Mouse (Mus musculus) hindbrain, embryonic 10.5 days (tissue): ENCODE results near the gene Megf9. TPM values are rescaled to one million over a fixed set of nuclear protein-coding genes. Genes with fewer than 3 reads are reported as not detected.

Source experiments
- DNase-seq: peaks from one replicate; pipeline ENCODE4 v3.0.0-alpha.2; 2017; ENCODE audit warnings: low spot score
- H3K27ac ChIP-seq: fragments of 300-500 bp; sonication (generic); 2 replicates; pipeline ENCODE4 v1.5.1; 2016; ENCODE audit warnings: mild to moderate bottlenecking, moderate library complexity
- H3K27me3 ChIP-seq: fragments of 300-500 bp; sonication (generic); 2 replicates; pipeline ENCODE4 v1.6.1; 2016; ENCODE audit warnings: mild to moderate bottlenecking; ENCODE audit not compliant: poor library complexity, insufficient read depth, severe bottlenecking
- H3K36me3 ChIP-seq: fragments of 300-500 bp; sonication (generic); 2 replicates; pipeline ENCODE4 v1.6.1; 2016; ENCODE audit warnings: mild to moderate bottlenecking, moderate library complexity
- H3K4me1 ChIP-seq: fragments of 300-500 bp; sonication (generic); replicated peaks from 2 replicates; pipeline ENCODE4 v1.6.1; 2016; ENCODE audit warnings: mild to moderate bottlenecking
- H3K4me3 ChIP-seq: fragments of 300-500 bp; sonication (generic); 2 replicates; pipeline ENCODE4 v1.5.1; 2016; ENCODE audit warnings: mild to moderate bottlenecking, moderate library complexity
- H3K9me3 ChIP-seq: fragments of 300-500 bp; sonication (generic); 2 replicates; pipeline ENCODE4 v1.6.1; 2016; ENCODE audit warnings: mild to moderate bottlenecking, moderate library complexity
- WGBS: fragments of 180-500 bp; shearing (Covaris S2); methylation state at CpG from one replicate; pipeline ENCODE4 v1.1.7; 2016; 5-methylcytosine and 5-hydroxymethylcytosine counted together
- polyA plus RNA-seq: library from polyadenylated mRNA; unstranded; fragments of >200 nt; fragmentation: Nextera tagmentation; extraction: Ambion mirVana; gene quantifications from 2 replicates; pipeline ENCODE4 v1.2.1, GENCODE M21; 2016

Megf9 gene
- polyA plus RNA-seq, result 17.9 and 22.2 TPM in 2 replicates

DNA sequence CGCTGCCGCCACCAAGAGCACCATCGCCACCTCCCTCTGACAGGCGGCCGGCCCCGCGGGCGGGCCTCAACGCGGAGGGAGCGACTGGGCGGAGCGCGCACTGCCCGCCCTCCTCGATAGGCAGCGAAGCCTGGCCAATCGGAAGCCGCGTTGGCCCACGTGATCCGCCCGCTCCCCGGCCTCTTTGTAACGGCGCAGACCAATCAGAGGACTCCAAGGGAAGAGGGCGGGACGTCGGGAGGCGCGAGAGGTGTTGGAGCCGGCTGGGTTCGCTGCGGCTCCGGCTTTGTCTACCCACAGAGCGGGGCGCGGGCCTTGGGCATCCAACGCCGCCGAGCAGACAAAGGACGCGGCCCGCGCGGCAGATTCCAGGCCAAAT is at the start of gene Megf9:
Gene Megf9 (minus strand): TSS at position 105 of the 379 bp plus-strand sequence.
- H3K9me3 ChIP-seq, result no peaks in the 10 kb centered on the region
- under 1% methylated on average over 46 of the region's 46 CpGs for WGBS
- peak; percentile 98 for DNase-seq
- H3K4me3 ChIP-seq, result peak within 1 kb of the TSS; percentile 91
- no peaks in the 10 kb centered on the region for H3K36me3 ChIP-seq
- H3K27ac ChIP-seq, result peak within 1 kb of the TSS; percentile 100
- peaks cover 78% of the 10 kb centered on the region for H3K4me1 ChIP-seq
- H3K27me3 ChIP-seq, result no peaks in the 10 kb centered on the region

- H3K9me3 ChIP-seq, result no peaks in the 10 kb centered on the region
- WGBS, result 53% methylated on average over 3 of the region's 3 CpGs
- H3K4me3 ChIP-seq, result no peak overlapping the region
- H3K27ac ChIP-seq, result no peak overlapping the region
- H3K4me1 ChIP-seq, result no peaks in the 10 kb centered on the region
- no peaks in the 10 kb centered on the region for H3K27me3 ChIP-seq
- peak; percentile 18 for DNase-seq
- H3K36me3 ChIP-seq, result no peaks in the 10 kb centered on the region
Observed at GRCm38 (mm10) chr4:70579654-70580053, 44.9 kb upstream of the Megf9 start.

DNA sequence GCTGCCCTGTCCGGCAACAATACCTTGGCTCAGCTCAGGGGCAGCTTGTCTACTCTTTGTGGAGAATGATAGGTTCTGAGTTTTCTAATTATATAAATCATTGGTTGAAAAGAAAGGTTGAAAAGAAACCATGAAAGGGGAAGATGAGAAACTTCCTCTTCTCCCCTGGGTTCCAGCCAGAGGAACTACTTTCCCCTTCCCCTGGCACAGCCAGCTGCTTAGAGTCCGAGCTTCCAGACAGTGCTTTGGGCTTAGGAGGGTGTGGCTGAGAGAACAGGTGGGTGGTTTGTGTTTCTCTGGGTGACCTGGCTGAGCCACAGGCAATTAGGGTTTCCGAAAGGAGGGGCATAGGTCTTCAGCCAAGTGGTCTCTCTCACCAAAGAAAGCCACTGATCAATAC is 43.5 kb upstream of the Megf9 start:
- Histone ChIP-seq H3K27me3 (no peaks in the 10 kb centered on the region), H3K36me3 (no peaks in the 10 kb centered on the region), H3K9me3 (no peaks in the 10 kb centered on the region), H3K4me1 (no peaks in the 10 kb centered on the region), H3K27ac (no peak overlapping the region), H3K4me3 (no peak overlapping the region)
- WGBS, result 73% methylated on average over 3 of the region's 3 CpGs
- no peak for DNase-seq

GRCm38 (mm10) chr4:70576096-70576495 is 41.3 kb upstream of the Megf9 start:
- Histone ChIP-seq H3K4me1 (no peaks in the 10 kb centered on the region), H3K36me3 (no peaks in the 10 kb centered on the region), H3K27me3 (no peaks in the 10 kb centered on the region), H3K27ac (no peak overlapping the region), H3K4me3 (no peak overlapping the region), H3K9me3 (no peaks in the 10 kb centered on the region)
- no peak for DNase-seq

- 85% methylated on average over 2 of the region's 2 CpGs for WGBS
- Histone ChIP-seq H3K4me1 (no peaks in the 10 kb centered on the region), H3K4me3 (no peak overlapping the region), H3K27me3 (no peaks in the 10 kb centered on the region), H3K27ac (no peak overlapping the region), H3K9me3 (no peaks in the 10 kb centered on the region), H3K36me3 (no peaks in the 10 kb centered on the region)
- no peak for DNase-seq
Observed at GRCm38 (mm10) chr4:70573926-70574325, 39.1 kb upstream of the Megf9 start.

DNA sequence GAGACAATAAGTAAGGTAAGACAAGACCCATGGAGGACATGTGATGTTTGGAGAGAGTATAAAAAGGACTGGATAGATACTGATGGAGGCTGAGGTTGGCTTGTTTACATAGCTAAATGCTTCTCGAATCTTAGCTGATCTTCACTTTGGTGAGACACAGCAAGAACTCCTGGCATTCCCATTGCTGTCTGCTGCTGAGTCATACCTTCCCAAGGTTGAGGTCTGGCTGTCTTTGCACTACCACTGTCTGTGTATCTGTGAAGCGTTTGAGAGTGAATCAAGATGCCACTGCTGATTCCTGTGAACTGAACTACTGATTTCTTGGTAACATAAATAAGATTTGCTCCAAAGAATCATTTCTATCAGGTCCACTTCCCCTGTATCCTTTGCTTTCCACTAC is 19.1 kb upstream of the Megf9 start:
- no peaks in the 10 kb centered on the region for H3K36me3 ChIP-seq
- no peaks in the 10 kb centered on the region for H3K27me3 ChIP-seq
- no peaks in the 10 kb centered on the region for H3K9me3 ChIP-seq
- no peak for DNase-seq
- no peak overlapping the region for H3K27ac ChIP-seq
- H3K4me3 ChIP-seq, result no peak overlapping the region
- WGBS, result 77% methylated on average over 2 of the region's 2 CpGs
- no peaks in the 10 kb centered on the region for H3K4me1 ChIP-seq

DNA sequence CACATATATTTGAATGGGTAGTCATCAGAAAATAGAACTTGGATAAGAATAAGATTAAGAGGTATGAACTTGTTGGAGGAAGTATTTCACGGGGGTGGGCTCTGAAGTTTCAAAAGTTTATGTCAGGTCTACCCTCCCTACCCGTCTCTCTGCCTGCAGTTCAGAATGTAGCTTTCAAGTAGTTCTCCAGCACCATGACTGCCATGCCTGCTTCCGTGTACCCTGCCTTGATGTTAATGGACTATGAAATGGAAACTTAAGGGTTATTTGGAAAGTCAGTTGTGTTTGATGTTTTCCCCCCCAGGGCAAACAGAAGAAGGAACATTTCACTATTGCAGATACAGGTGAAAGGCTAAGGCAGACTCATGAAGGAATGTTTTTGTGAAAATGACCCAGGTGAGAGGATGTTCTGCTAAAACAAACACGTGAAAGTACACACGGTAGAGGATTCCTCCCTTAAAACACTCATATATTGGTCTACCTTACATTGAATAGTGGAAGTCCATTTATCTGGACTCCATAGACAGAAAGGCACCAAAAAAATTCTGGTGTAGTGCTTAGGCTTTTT is 18.5 kb upstream of the Megf9 start:
- DNase-seq, result no peak
- Histone ChIP-seq H3K4me3 (no peak overlapping the region), H3K27me3 (no peaks in the 10 kb centered on the region), H3K27ac (no peak overlapping the region), H3K4me1 (no peaks in the 10 kb centered on the region), H3K36me3 (no peaks in the 10 kb centered on the region), H3K9me3 (no peaks in the 10 kb centered on the region)
- WGBS, result 85% methylated on average over 5 of the region's 5 CpGs

- no peaks in the 10 kb centered on the region for H3K27me3 ChIP-seq
- DNase-seq, result no peak
- H3K36me3 ChIP-seq, result no peaks in the 10 kb centered on the region
- 72% methylated on average over 4 of the region's 4 CpGs for WGBS
- no peak overlapping the region for H3K27ac ChIP-seq
- no peak overlapping the region for H3K4me3 ChIP-seq
- no peaks in the 10 kb centered on the region for H3K4me1 ChIP-seq
- no peaks in the 10 kb centered on the region for H3K9me3 ChIP-seq
Observed at GRCm38 (mm10) chr4:70552120-70552519, 17.3 kb upstream of the Megf9 start.

DNA sequence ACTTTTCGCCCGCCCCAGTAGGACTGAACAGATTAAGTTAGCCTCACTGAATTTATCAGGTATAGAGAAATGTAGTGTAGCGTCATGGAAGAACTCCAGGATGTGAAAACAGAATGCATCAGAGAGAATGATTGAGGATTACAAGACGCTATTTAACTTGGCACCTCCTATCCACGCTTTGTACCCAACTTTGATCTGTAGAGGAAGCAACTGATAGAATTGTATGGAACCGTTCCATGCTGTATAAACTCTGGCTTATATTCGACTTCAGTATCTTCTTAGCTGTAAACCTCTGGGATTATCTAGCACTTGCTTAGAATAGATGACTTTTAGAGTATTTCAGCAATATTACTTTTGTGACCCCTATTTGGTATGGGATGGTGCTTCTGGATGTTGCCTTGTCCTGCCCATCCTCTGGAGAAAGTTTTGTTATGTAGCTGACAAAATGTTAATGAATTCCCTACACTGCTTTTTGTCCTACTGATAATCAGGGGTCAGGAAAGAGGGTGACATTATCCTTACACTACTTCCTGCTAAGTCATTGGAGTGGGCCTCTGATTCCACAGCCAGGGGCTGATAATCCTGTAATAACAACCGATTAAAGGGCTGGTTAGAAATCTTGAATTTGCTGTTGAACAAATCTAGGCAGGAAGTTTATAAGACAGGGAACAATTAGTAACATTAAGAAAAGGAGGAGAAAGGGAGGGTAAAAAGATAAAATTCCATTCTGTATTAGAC is 12.8 kb upstream of the Megf9 start:
- no peak for DNase-seq
- Histone ChIP-seq H3K9me3 (no peaks in the 10 kb centered on the region), H3K27me3 (no peaks in the 10 kb centered on the region), H3K27ac (no peak overlapping the region), H3K4me3 (no peak overlapping the region), H3K4me1 (no peaks in the 10 kb centered on the region), H3K36me3 (no peaks in the 10 kb centered on the region)
- 93% methylated on average over 8 of the region's 8 CpGs for WGBS

GRCm38 (mm10) chr4:70545869-70546542 is 11.2 kb upstream of the Megf9 start:
- 82% methylated on average over 2 of the region's 2 CpGs for WGBS
- no peaks in the 10 kb centered on the region for H3K4me1 ChIP-seq
- DNase-seq, result no peak

DNA sequence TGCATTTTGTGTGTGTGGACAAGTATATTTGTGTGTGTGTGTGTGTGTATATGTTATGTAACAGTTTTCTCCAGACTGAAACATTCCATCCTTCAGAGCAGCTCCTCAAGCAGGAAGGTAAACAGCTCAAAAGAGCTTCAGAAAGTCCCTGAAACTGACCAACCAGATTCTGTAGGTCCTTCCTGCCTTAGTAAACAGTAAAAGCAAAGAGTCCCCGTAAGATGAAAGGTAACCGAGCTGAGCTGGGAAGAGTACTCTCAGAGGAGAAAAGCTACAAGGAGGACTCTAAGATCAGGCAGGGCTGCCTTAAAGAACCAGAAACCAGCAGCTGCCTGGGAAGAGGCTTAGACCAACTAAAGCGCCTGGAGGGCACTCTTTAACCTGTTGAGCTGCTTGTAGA is 9.6 kb upstream of the Megf9 start:
- no peak overlapping the region for H3K27ac ChIP-seq
- H3K27me3 ChIP-seq, result no peaks in the 10 kb centered on the region
- WGBS, result 62% methylated on average over 3 of the region's 3 CpGs
- H3K4me3 ChIP-seq, result no peak overlapping the region
- no peaks in the 10 kb centered on the region for H3K36me3 ChIP-seq
- H3K4me1 ChIP-seq, result peaks cover 5% of the 10 kb centered on the region
- DNase-seq, result no peak
- H3K9me3 ChIP-seq, result no peaks in the 10 kb centered on the region

More at GRCm38 (mm10) chr4:70545869-70546542, 11.2 kb upstream of the Megf9 start:
- Histone ChIP-seq H3K9me3 (no peaks in the 10 kb centered on the region), H3K4me3 (no peak overlapping the region), H3K27me3 (no peaks in the 10 kb centered on the region), H3K27ac (no peak overlapping the region), H3K36me3 (no peaks in the 10 kb centered on the region)

- DNase-seq, result no peak
- Histone ChIP-seq H3K4me1 (peaks cover 25% of the 10 kb centered on the region), H3K9me3 (no peaks in the 10 kb centered on the region), H3K27ac (no peak overlapping the region), H3K36me3 (no peaks in the 10 kb centered on the region), H3K27me3 (no peaks in the 10 kb centered on the region), H3K4me3 (no peak overlapping the region)
- 60% methylated on average over 2 of the region's 2 CpGs for WGBS
Observed at GRCm38 (mm10) chr4:70542387-70542786, 7.6 kb upstream of the Megf9 start.

DNA sequence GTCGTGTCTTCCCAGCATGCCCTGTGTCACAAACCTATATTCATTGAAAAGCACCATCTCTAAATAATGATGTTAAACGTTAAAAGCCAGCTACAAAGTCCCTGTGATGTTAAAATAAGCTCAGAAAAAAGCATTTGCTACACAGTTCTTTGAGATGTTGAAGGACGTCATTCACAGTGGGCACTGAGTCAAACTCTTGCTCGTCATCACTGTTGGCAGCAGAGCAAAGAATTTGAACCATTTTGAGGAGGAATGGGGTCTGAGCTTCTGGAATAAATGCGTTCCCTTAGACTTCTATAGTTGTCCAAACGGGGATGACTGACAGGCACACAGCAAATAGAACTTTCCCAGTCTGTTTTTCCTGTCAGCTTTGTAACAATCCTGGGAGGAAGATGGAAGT is 5.9 kb upstream of the Megf9 start:
- H3K4me3 ChIP-seq, result no peak overlapping the region
- H3K27me3 ChIP-seq, result no peaks in the 10 kb centered on the region
- H3K36me3 ChIP-seq, result no peaks in the 10 kb centered on the region
- H3K27ac ChIP-seq, result no peak overlapping the region
- no peak for DNase-seq
- peaks cover 42% of the 10 kb centered on the region for H3K4me1 ChIP-seq
- 71% methylated on average over 6 of the region's 6 CpGs for WGBS
- no peaks in the 10 kb centered on the region for H3K9me3 ChIP-seq
